Mouse (Mus musculus) urinary bladder, adult 18-20 months (tissue): ENCODE results near the gene Ccdc157.
"Not testable (repeated sequence)": the region's sequence is repeated elsewhere in the genome, so short reads cannot be mapped to it uniquely, and the experiment has no call there.

ENCODE experiments used
- DNase-seq, 2 experiments: peaks; one replicate each; pipeline ENCODE4 v3.0.0; 2022; ENCODE audit warnings: low spot score in 2 of 2, mixed read lengths in 2 of 2

Ccdc157 gene

GRCm38 (mm10) chr11:4133450-4133849, 26.6 kb downstream of the Ccdc157 start:
- no peak for DNase-seq

- DNase-seq, result not testable (repeated sequence)
Observed at GRCm38 (mm10) chr11:4128461-4128860, 31.6 kb downstream of the Ccdc157 start.

DNA sequence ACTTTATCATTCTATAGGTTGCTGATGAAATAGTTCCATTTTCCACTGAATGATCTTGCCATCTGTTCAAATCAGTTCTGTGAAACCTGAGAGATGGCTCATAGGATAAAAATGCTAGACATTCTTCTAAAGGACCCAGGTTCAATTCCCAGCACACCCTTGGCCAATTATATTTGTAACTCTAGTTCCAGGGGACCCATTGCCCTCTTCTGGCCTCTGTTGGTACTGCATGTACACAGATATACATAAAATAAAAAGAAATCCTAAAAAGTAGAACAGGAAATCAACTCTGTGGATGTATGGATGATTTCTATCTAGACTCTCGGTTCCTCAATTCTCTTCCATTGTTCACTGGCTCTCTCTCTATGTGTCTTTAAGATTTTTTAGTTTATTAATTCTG, 33.0 kb downstream of the Ccdc157 start:
- no peak for DNase-seq

GRCm38 (mm10) chr11:4123922-4124321, 36.2 kb downstream of the Ccdc157 start:
- peak in 1 of 2 experiments; percentile 19 for DNase-seq

GRCm38 (mm10) chr11:4122742-4123579, 37.1 kb downstream of the Ccdc157 start, which contains the start of gene Sec14l2:
Gene Sec14l2 (minus strand): TSS chr11:4123415.
- no peak for DNase-seq

GRCm38 (mm10) chr11:4122226-4122625, 37.9 kb downstream of the Ccdc157 start:
- DNase-seq, result no peak

GRCm38 (mm10) chr11:4121691-4122090, 38.4 kb downstream of the Ccdc157 start:
- DNase-seq, result no peak

- DNase-seq, result no peak
Observed at GRCm38 (mm10) chr11:4119635-4120034, 40.5 kb downstream of the Ccdc157 start.

DNA sequence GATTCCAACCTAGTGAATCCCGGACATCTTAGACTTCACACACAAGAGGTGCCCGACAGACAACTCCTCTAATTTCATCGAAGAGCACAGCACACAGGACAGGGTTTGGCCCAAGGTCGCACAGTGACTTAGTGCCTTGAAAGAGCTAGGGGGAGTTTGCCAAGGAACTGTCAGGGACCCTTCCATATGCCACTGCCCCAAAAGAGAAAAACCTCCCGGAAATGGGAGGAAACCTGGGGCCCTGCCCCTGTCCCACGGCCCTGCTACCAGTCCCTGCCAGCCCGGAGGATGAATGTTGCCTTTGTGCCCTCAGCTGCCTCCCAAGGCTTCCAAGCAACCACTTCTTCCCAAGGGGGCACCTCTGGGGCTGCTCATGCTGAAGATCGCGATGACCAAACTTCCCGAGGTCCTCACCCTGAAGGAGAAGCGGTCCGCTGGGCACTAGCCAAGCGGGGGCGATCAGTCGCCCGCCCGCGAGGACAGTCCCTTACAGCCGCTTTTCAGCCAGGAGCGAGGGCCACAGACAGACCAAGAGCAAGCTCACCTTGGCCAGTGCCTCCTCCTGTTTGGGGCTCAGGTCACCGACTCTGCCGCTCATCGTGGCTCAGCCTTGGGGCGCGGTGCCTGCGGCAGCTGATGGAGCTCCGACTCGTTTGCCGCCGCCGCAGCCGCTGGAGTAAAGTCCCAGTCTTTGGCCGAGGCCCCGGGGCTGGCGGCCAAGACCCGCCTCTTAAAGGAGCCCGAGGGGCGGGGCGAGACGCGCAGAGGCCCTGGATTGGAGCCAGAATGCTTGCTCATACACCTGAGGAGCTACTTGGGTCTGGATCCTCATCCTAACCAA, 41.8 kb downstream of the Ccdc157 start:
- peak; percentile 67 to 81 for DNase-seq

- DNase-seq, result no peak
Observed at GRCm38 (mm10) chr11:4117372-4118071, 42.6 kb downstream of the Ccdc157 start.

DNA sequence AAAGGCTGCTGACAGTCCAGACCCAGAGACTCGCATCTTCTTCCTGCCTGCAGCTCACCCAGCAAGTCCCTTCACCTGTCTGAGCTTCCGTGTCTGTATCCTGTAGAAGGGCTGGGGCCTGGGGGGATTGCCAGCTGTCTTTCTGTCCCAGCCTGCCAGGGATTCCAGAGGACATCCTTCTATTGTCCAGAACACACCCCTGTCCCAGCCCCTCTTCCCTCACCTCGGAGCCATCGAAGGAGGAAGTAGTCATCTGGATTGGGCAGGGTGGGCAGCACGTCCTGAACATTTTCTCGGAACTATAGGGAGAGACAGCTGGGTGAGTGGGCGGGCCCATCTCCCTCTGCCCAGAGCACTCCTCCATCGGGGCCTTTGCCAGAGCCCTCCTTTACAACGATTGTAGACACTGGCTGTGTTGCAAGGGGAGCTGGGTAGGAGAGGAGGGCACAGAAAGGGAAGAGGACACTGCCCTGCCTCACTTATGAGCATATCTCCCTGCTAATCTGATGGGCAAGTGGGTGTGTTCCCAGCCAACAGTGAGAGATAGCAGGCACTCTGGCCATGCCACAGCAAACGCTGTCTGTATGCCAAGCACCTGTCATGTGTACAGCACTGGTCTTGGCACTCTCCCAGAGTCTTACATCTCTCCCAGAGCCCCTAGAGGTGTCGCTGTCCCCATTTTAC, 43.5 kb downstream of the Ccdc157 start:
- no peak for DNase-seq

DNA sequence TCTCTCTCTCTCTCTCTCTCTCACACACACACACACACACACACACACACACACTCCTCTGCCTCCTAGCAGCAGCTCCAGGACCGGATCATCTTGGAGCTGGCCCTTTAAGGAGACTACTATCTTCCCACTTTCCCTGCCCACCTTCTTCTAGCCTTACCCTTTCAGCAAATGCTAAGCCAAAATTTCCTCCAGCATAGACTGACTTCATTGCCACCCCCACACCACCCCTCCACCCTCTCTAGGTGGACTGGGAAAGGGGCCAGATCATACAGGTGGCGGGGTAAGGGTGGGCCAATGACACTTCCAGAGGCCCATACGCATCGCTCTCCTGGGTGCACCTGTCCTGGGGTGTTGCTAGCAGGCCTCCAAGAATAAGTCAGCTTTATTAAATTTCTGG, 44.7 kb downstream of the Ccdc157 start:
- no peak for DNase-seq

GRCm38 (mm10) chr11:4114541-4114940, 45.6 kb downstream of the Ccdc157 start:
- DNase-seq, result not testable (repeated sequence)

DNA sequence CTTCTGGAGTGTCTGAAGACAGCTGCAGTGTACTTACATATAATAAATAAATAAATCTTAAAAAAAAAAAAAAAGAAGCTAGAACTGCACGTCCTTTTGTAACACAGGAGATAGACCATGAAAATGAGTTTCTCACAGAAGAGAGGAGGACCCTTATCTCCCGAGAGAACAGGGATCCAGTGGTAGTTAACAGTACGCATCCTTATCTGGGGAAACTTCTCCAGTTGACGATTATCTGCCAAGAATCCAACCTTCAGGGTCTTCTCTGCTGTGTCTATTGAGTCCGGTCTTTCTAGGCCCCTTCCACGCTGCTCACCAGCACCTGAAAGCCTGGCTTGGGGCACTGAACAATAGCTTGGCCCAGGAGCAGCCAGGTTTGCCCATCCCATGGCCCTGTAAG, 46.1 kb downstream of the Ccdc157 start:
- DNase-seq, result no peak

- no peak for DNase-seq
Observed at GRCm38 (mm10) chr11:4113496-4113895, 46.6 kb downstream of the Ccdc157 start.

DNA sequence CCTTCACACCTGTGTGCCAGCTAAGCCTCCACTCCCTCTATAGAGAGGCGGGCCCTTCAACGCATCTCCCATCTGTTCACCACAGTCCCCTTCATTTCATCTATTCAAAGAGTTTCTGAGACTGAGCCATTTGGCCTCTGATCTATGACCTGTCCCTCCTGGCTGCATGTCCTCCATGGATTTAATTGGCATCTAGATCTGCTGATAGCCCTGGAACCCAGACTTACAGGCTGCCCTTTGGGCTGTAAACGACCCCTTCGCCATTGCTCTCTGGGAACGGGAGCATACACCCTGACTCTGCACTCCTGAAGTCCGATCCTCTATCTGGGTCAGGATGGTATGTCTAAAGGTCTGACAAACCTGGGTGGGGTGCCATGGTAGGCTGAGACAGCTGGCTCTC, 47.2 kb downstream of the Ccdc157 start:
- no peak for DNase-seq

GRCm38 (mm10) chr11:4112033-4112432, 48.1 kb downstream of the Ccdc157 start:
- no peak for DNase-seq

- DNase-seq, result no peak
Observed at GRCm38 (mm10) chr11:4108691-4109090, 51.4 kb downstream of the Ccdc157 start.

GRCm38 (mm10) chr11:4107901-4108300, 52.2 kb downstream of the Ccdc157 start:
- DNase-seq, result not testable (repeated sequence)

DNA sequence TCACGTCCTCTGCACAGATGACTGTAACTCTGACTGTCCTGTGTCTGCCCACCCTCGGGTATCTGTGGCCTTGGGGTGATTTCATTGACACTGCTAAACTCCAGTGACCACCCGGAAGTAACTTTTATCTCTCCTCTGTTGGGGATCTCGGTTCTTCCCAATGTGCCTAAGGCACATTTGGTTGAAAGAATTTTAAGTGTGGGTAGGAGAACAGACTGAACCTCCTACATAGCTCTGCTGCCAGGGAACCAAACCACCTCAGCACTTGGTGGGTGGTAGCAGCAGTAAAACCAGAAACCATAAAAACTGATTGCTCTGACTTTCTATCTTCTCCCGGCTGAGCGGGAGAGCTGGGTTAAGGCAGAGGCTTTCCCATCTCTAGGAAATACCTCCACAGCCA, 54.6 kb downstream of the Ccdc157 start:
- no peak for DNase-seq

- no peak for DNase-seq
Observed at GRCm38 (mm10) chr11:4104989-4105388, 55.1 kb downstream of the Ccdc157 start.
